Mouse (Mus musculus) forebrain, embryonic 15.5 days (tissue): ENCODE data around the gene Fgf9. TPM values are rescaled to one million over a fixed set of nuclear protein-coding genes. Genes with fewer than 3 reads are reported as not detected.

Experiments used
- ATAC-seq: fragments of 200-750 bp; cut with Nextera tagmentation; replicated peaks from 2 replicates; pipeline ENCODE4 v1.8.0; 2017; ENCODE audit warnings: mild to moderate bottlenecking, moderate TSS enrichment, moderate library complexity
- H3K27ac ChIP-seq: fragments of 300-500 bp; sonication (generic); replicated peaks from 2 replicates; pipeline ENCODE4 v1.5.1; 2015; ENCODE audit warnings: mild to moderate bottlenecking, inconsistent platforms
- H3K27me3 ChIP-seq: fragments of 300-500 bp; sonication (generic); 2 replicates; pipeline ENCODE4 v1.6.1; 2015; ENCODE audit warnings: inconsistent platforms
- H3K36me3 ChIP-seq: fragments of 300-500 bp; sonication (generic); 2 replicates; pipeline ENCODE4 v1.6.1; 2015; ENCODE audit warnings: mild to moderate bottlenecking, inconsistent platforms
- H3K4me1 ChIP-seq: fragments of 300-500 bp; sonication (generic); 2 replicates; pipeline ENCODE4 v1.6.1; 2015; ENCODE audit warnings: inconsistent platforms
- H3K4me2 ChIP-seq: fragments of 300-500 bp; sonication (generic); replicated peaks from 2 replicates; pipeline ENCODE4 v1.6.1; 2015; ENCODE audit warnings: mild to moderate bottlenecking, inconsistent platforms
- H3K4me3 ChIP-seq: fragments of 300-500 bp; sonication (generic); 2 replicates; pipeline ENCODE4 v1.5.1; 2015; ENCODE audit warnings: mild to moderate bottlenecking, inconsistent platforms
- H3K9ac ChIP-seq: fragments of 300-500 bp; sonication (generic); replicated peaks from 2 replicates; pipeline ENCODE4 v1.6.1; 2015; ENCODE audit warnings: mild to moderate bottlenecking, inconsistent platforms
- H3K9me3 ChIP-seq: fragments of 300-500 bp; sonication (generic); 2 replicates; pipeline ENCODE4 v1.6.1; 2016; ENCODE audit warnings: inconsistent platforms
- WGBS: fragments of 180-500 bp; shearing (Covaris S2); methylation state at CpG from one replicate; pipeline ENCODE4 v1.1.7; 2015; ENCODE audit warnings: mixed read lengths; 5-methylcytosine and 5-hydroxymethylcytosine counted together
- polyA plus RNA-seq: library from polyadenylated mRNA; unstranded; fragments of >200 nt; fragmentation: Nextera tagmentation; extraction: Ambion mirVana; gene quantifications from 2 replicates; pipeline ENCODE4 v1.2.1, GENCODE M21; 2015

Gene Fgf9
- polyA plus RNA-seq, result 8.4 and 9.0 TPM in 2 replicates

GRCm38 (mm10) chr14:58070481-58071119, at the start of gene Fgf9:
Gene Fgf9, plus strand, starts transcription at chr14:58070547.
- H3K36me3 ChIP-seq, result no peaks in the 10 kb centered on the region
- H3K9ac ChIP-seq, result peak within 1 kb of the TSS; percentile 52
- ATAC-seq, result 0 out of 2 replicates have a peak, but pooled peaks have one; percentile 0
- peaks cover 49% of the 10 kb centered on the region for H3K27me3 ChIP-seq
- peaks cover 52% of the 10 kb centered on the region for H3K4me1 ChIP-seq
- peak within 1 kb of the TSS; percentile 54 for H3K4me3 ChIP-seq
- no peak within 1 kb of the TSS for H3K27ac ChIP-seq
- WGBS, result 0% methylated on average over 32 of the region's 33 CpGs
- H3K4me2 ChIP-seq, result peak within 1 kb of the TSS; percentile 99
- no peaks in the 10 kb centered on the region for H3K9me3 ChIP-seq

- Histone ChIP-seq H3K36me3 (no peaks in the 10 kb centered on the region), H3K27me3 (no peaks in the 10 kb centered on the region), H3K27ac (no peak overlapping the region), H3K9ac (no peak overlapping the region), H3K4me3 (no peak overlapping the region), H3K9me3 (no peaks in the 10 kb centered on the region), H3K4me1 (no peaks in the 10 kb centered on the region; the same call in 1 of the 2 replicates), H3K4me2 (0 out of 2 replicates have a peak overlapping the region, but pooled peaks have one; percentile 15)
- 7% methylated on average over 8 of the region's 8 CpGs for WGBS
- no peak for ATAC-seq
Measured at GRCm38 (mm10) chr14:58034567-58034966, 35.8 kb upstream of the Fgf9 start.

- Histone ChIP-seq H3K4me1 (no peaks in the 10 kb centered on the region; the same call in 1 of the 2 replicates), H3K27ac (no peak overlapping the region), H3K4me2 (no peak overlapping the region), H3K9ac (no peak overlapping the region), H3K4me3 (no peak overlapping the region), H3K36me3 (no peaks in the 10 kb centered on the region), H3K27me3 (no peaks in the 10 kb centered on the region), H3K9me3 (no peaks in the 10 kb centered on the region)
- WGBS, result 7% methylated on average over 6 of the region's 6 CpGs
- ATAC-seq, result peak; percentile 63
Measured at GRCm38 (mm10) chr14:58036174-58036573, 34.2 kb upstream of the Fgf9 start.

GRCm38 (mm10) chr14:58046639-58047284, 23.6 kb upstream of the Fgf9 start:
- Histone ChIP-seq H3K27ac (no peak overlapping the region), H3K9me3 (no peaks in the 10 kb centered on the region), H3K27me3 (no peaks in the 10 kb centered on the region), H3K4me2 (no peak overlapping the region), H3K36me3 (no peaks in the 10 kb centered on the region), H3K4me3 (no peak overlapping the region), H3K9ac (no peak overlapping the region), H3K4me1 (no peaks in the 10 kb centered on the region)
- ATAC-seq, result no peak
- 90% methylated on average over 4 of the region's 4 CpGs for WGBS

- 58% methylated on average over 5 of the region's 5 CpGs for WGBS
- ATAC-seq, result no peak
Measured at GRCm38 (mm10) chr14:58050691-58051090, 19.7 kb upstream of the Fgf9 start.

GRCm38 (mm10) chr14:58067586-58067985, 2.8 kb upstream of the Fgf9 start:
- no peak overlapping the region for H3K4me3 ChIP-seq
- H3K4me2 ChIP-seq, result no peak overlapping the region
- 18% methylated on average over 2 of the region's 2 CpGs for WGBS
- peaks cover 22% of the 10 kb centered on the region for H3K4me1 ChIP-seq
- no peaks in the 10 kb centered on the region for H3K36me3 ChIP-seq
- no peak overlapping the region for H3K9ac ChIP-seq
- ATAC-seq, result no peak
- H3K27me3 ChIP-seq, result peaks cover 22% of the 10 kb centered on the region; the same call in 1 of the 2 replicates
- no peak overlapping the region for H3K27ac ChIP-seq
- no peaks in the 10 kb centered on the region for H3K9me3 ChIP-seq

More at GRCm38 (mm10) chr14:58050691-58051090, 19.7 kb upstream of the Fgf9 start:
- Histone ChIP-seq H3K9ac (no peak overlapping the region), H3K9me3 (no peaks in the 10 kb centered on the region), H3K27ac (no peak overlapping the region), H3K4me2 (no peak overlapping the region), H3K4me3 (no peak overlapping the region), H3K36me3 (no peaks in the 10 kb centered on the region), H3K4me1 (no peaks in the 10 kb centered on the region), H3K27me3 (no peaks in the 10 kb centered on the region)

GRCm38 (mm10) chr14:58068641-58069040, 1.7 kb upstream of the Fgf9 start:
- ATAC-seq, result no peak
- Histone ChIP-seq H3K9ac (no peak overlapping the region), H3K27me3 (peaks cover 31% of the 10 kb centered on the region; the same call in 1 of the 2 replicates), H3K36me3 (no peaks in the 10 kb centered on the region), H3K4me2 (no peak overlapping the region), H3K4me3 (no peak overlapping the region), H3K27ac (no peak overlapping the region), H3K4me1 (peaks cover 32% of the 10 kb centered on the region), H3K9me3 (no peaks in the 10 kb centered on the region)
- 83% methylated on average over 1 of the region's 1 CpGs for WGBS

GRCm38 (mm10) chr14:58069927-58070326, 420 bp upstream of the Fgf9 start:
- Histone ChIP-seq H3K4me2 (peak overlapping the region; percentile 99), H3K4me3 (peak overlapping the region; percentile 54), H3K27ac (no peak overlapping the region), H3K4me1 (peaks cover 45% of the 10 kb centered on the region), H3K9me3 (no peaks in the 10 kb centered on the region), H3K9ac (no peak overlapping the region), H3K27me3 (peaks cover 44% of the 10 kb centered on the region), H3K36me3 (no peaks in the 10 kb centered on the region)
- no peak for ATAC-seq
- WGBS, result 3% methylated on average over 6 of the region's 6 CpGs

- Histone ChIP-seq H3K4me2 (peak overlapping the region; percentile 99), H3K27ac (no peak overlapping the region), H3K27me3 (peaks cover 49% of the 10 kb centered on the region), H3K36me3 (no peaks in the 10 kb centered on the region), H3K4me3 (peak overlapping the region; percentile 54), H3K9me3 (no peaks in the 10 kb centered on the region), H3K9ac (peak overlapping the region; percentile 52), H3K4me1 (peaks cover 57% of the 10 kb centered on the region)
- under 1% methylated on average over 31 of the region's 31 CpGs for WGBS
- ATAC-seq, result peak; percentile 12; the same call in 1 of the 2 replicates
Measured at GRCm38 (mm10) chr14:58071120-58071641, 834 bp downstream of the Fgf9 start.

GRCm38 (mm10) chr14:58071830-58072770, 1.8 kb downstream of the Fgf9 start:
- Histone ChIP-seq H3K27ac (no peak overlapping the region), H3K36me3 (no peaks in the 10 kb centered on the region), H3K4me1 (peaks cover 63% of the 10 kb centered on the region), H3K4me2 (peak overlapping the region; percentile 99), H3K27me3 (peaks cover 57% of the 10 kb centered on the region), H3K9me3 (no peaks in the 10 kb centered on the region), H3K9ac (peak overlapping the region; percentile 30), H3K4me3 (peak overlapping the region; percentile 54)
- ATAC-seq, result peak; percentile 81
- under 1% methylated on average over 85 of the region's 85 CpGs for WGBS

GRCm38 (mm10) chr14:58072771-58073501, 2.6 kb downstream of the Fgf9 start:
- peaks cover 65% of the 10 kb centered on the region for H3K27me3 ChIP-seq

More at GRCm38 (mm10) chr14:58072771-58073501, 2.6 kb downstream of the Fgf9 start:
- Histone ChIP-seq H3K4me2 (peak overlapping the region; percentile 99), H3K27ac (no peak overlapping the region), H3K4me3 (peak overlapping the region; percentile 54), H3K9me3 (no peaks in the 10 kb centered on the region), H3K36me3 (no peaks in the 10 kb centered on the region), H3K9ac (peak overlapping the region; percentile 30), H3K4me1 (peaks cover 63% of the 10 kb centered on the region)
- ATAC-seq, result no peak
- WGBS, result under 1% methylated on average over 29 of the region's 29 CpGs
